Mouse (Mus musculus) thymus, postnatal 4 days (tissue): ENCODE data around the gene Spag6.

Experiments used
- DNase-seq: peaks from one replicate; pipeline ENCODE4 v3.0.0; 2021

Spag6 gene

GRCm38 (mm10) chr2:18737040-18737439, 43.2 kb downstream of the Spag6 start:
- DNase-seq: no peak

GRCm38 (mm10) chr2:18739216-18739615, 45.4 kb downstream of the Spag6 start:
- DNase-seq: no peak

- DNase-seq: no peak
Observed at GRCm38 (mm10) chr2:18756144-18756543, 62.3 kb downstream of the Spag6 start.

- no peak for DNase-seq
Observed at GRCm38 (mm10) chr2:18764846-18765245, 71.0 kb downstream of the Spag6 start.

- DNase-seq: peak; percentile 26
Observed at GRCm38 (mm10) chr2:18765481-18766249, 71.8 kb downstream of the Spag6 start.

GRCm38 (mm10) chr2:18766441-18766820, 72.6 kb downstream of the Spag6 start:
- no peak for DNase-seq

- DNase-seq: peak; percentile 87
Observed at GRCm38 (mm10) chr2:18766821-18767541, 73.1 kb downstream of the Spag6 start.

- DNase-seq: no peak
Observed at GRCm38 (mm10) chr2:18768414-18768813, 74.6 kb downstream of the Spag6 start.

GRCm38 (mm10) chr2:18772413-18772812, 78.6 kb downstream of the Spag6 start:
- no peak for DNase-seq

GRCm38 (mm10) chr2:18774326-18774725, 80.5 kb downstream of the Spag6 start:
- DNase-seq: no peak

GRCm38 (mm10) chr2:18778220-18778619, 84.4 kb downstream of the Spag6 start:
- no peak for DNase-seq

- no peak for DNase-seq
Observed at GRCm38 (mm10) chr2:18779830-18780229, 86.0 kb downstream of the Spag6 start.

GRCm38 (mm10) chr2:18781296-18781695, 87.5 kb downstream of the Spag6 start:
- DNase-seq: no peak

- DNase-seq: no peak
Observed at GRCm38 (mm10) chr2:18794261-18794660, 100.4 kb downstream of the Spag6 start.

- no peak for DNase-seq
Observed at GRCm38 (mm10) chr2:18797776-18798175, 103.9 kb downstream of the Spag6 start.

GRCm38 (mm10) chr2:18799265-18799965, 105.6 kb downstream of the Spag6 start:
- no peak for DNase-seq
